Mouse (Mus musculus) splenic B cell, adult 2 months (primary cell): ENCODE measurements around the gene Xkr8.
"Not testable (repeated sequence)": the region's sequence is repeated elsewhere in the genome, so short reads cannot be mapped to it uniquely, and the experiment has no call there.

Experiments
- DNase-seq: peaks from one replicate; pipeline ENCODE4 v3.0.0-alpha.2; 2011; ENCODE audit warnings: low read depth, low spot score
- H3K27me3 ChIP-seq: 2 replicates; pipeline ENCODE4 v1.6.1; 2012; ENCODE audit warnings: mild to moderate bottlenecking, low read length, moderate library complexity, mixed read lengths; ENCODE audit not compliant: control insufficient read depth, poor library complexity, insufficient read depth, severe bottlenecking
- H3K36me3 ChIP-seq: 2 replicates; pipeline ENCODE4 v1.6.1; 2012; ENCODE audit warnings: mild to moderate bottlenecking, low read length, moderate library complexity, mixed read lengths; ENCODE audit not compliant: control insufficient read depth, poor library complexity, insufficient read depth, severe bottlenecking

The Xkr8 gene

GRCm38 (mm10) chr4:132748778-132749177 is 16.4 kb upstream of the Xkr8 start:
- no peaks in the 10 kb centered on the region for H3K27me3 ChIP-seq
- DNase-seq, result no peak
- no peaks in the 10 kb centered on the region for H3K36me3 ChIP-seq

GRCm38 (mm10) chr4:132747664-132748259 is 15.4 kb upstream of the Xkr8 start:
- no peaks in the 10 kb centered on the region for H3K36me3 ChIP-seq
- H3K27me3 ChIP-seq, result no peaks in the 10 kb centered on the region

GRCm38 (mm10) chr4:132746911-132747517 is 14.7 kb upstream of the Xkr8 start:
- H3K36me3 ChIP-seq, result no peaks in the 10 kb centered on the region
- peak; percentile 29 for DNase-seq
- no peaks in the 10 kb centered on the region for H3K27me3 ChIP-seq

More at GRCm38 (mm10) chr4:132747664-132748259, 15.4 kb upstream of the Xkr8 start:
- peak; percentile 75 for DNase-seq

DNA sequence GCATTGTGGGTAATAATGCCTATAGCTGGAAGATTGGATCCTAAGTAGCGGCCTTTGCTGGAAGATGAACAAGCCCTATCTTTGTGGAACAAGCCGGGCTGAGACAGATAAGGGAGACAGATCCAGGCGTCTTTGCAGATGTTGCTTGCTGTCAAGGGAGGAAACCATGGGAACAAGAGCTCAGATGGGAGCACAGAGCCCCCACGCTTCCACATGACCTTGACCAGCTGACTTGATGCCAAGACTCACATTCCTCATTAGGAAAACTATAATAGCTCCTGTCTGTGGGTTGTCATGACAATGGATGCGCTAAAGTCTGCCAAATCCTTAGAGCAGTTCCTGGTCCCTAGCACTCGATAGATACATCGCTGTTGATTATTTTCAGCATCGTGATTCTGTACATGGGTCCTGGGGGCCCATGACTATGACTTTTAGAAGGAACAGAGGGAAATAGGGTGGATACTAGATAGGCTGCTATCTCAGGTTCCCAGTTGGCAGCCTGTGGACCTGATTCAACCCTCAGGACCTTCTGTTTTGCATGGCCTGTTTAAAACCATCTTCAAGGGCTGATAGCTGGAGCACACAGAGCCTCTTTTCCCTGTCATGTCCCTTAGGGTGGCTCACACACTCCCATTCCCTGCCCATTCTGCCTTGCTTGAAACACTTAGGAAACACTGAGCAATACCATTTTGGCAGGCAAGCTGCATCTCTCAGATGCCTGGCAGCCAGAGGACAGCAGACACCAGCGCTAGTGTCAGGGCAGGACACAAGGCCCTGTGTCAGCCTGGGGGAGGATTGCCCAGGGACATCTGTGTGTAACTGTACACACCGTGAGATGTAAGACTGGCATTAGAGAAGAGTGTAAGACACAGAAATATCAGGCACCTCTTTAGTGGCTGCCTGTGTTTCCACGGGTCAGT is 11.9 kb upstream of the Xkr8 start:
- Histone ChIP-seq H3K27me3 (no peaks in the 10 kb centered on the region), H3K36me3 (no peaks in the 10 kb centered on the region)
- DNase-seq, result no peak

GRCm38 (mm10) chr4:132741491-132741890 is 9.1 kb upstream of the Xkr8 start:
- DNase-seq, result no peak
- H3K36me3 ChIP-seq, result no peaks in the 10 kb centered on the region
- H3K27me3 ChIP-seq, result no peaks in the 10 kb centered on the region

GRCm38 (mm10) chr4:132737154-132737553 is 4.8 kb upstream of the Xkr8 start:
- H3K27me3 ChIP-seq, H3K36me3 ChIP-seq, DNase-seq: not testable (repeated sequence)

GRCm38 (mm10) chr4:132735894-132736293 is 3.5 kb upstream of the Xkr8 start:
- Histone ChIP-seq H3K27me3 (no peaks in the 10 kb centered on the region), H3K36me3 (no peaks in the 10 kb centered on the region)
- DNase-seq, result peak; percentile 28

GRCm38 (mm10) chr4:132735389-132735788 is 3.0 kb upstream of the Xkr8 start:
- no peak for DNase-seq
- Histone ChIP-seq H3K27me3 (no peaks in the 10 kb centered on the region), H3K36me3 (no peaks in the 10 kb centered on the region)

DNA sequence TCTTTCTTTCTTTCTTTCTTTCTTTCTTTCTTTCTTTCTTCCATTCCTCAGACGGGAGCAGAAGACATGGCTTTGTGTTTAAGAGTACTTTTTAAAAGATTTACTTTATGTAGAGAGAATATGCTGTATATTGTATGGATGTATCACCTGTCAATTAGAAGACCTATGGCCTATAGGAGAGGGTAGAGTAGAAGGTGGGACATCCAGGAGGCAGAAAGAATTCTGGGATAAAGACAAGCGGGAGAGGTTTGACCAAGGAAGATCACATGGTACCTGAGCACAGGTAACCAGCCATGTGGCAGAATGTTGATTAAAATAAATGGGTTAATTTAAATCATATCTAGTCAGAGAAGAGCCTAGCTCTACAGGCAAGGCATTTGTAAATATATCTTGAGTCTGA is 2.4 kb upstream of the Xkr8 start:
- DNase-seq, result no peak
- H3K27me3 ChIP-seq, result no peaks in the 10 kb centered on the region
- no peaks in the 10 kb centered on the region for H3K36me3 ChIP-seq

GRCm38 (mm10) chr4:132733071-132733770 is 875 bp upstream of the Xkr8 start:
- Histone ChIP-seq H3K27me3 (no peaks in the 10 kb centered on the region), H3K36me3 (no peaks in the 10 kb centered on the region)
- no peak for DNase-seq

- Histone ChIP-seq H3K27me3 (no peaks in the 10 kb centered on the region), H3K36me3 (0 out of 2 replicates have a peak, but pooled peaks cover 1% of the 10 kb centered on the region)
- DNase-seq, result no peak
These were observed 730 bp downstream of the Xkr8 start for GRCm38 (mm10) chr4:132731616-132732015.

DNA sequence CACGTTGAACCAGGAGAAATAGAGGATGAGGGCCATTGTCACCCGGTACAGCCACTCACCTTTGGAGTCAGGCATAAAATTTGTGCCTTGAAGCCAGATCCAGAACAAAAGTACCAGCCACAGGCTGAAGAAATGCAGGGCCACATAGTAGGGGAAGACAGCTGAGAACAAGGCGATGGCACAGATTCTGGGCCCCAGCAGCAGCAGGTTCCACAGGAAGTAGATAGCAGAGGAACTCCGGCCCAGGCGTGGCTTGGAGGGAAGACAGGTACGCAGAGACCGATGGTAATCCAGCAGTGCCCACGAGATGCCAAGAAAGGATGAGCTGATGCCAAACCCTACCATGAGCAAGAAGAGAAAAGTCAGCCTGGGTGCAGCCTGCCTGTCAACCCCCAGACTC is 4.1 kb downstream of the Xkr8 start:
- Histone ChIP-seq H3K27me3 (no peaks in the 10 kb centered on the region), H3K36me3 (0 out of 2 replicates have a peak, but pooled peaks cover 1% of the 10 kb centered on the region)
- DNase-seq, result no peak

GRCm38 (mm10) chr4:132718251-132718650 is 14.1 kb downstream of the Xkr8 start:
- peaks cover 15% of the 10 kb centered on the region for H3K36me3 ChIP-seq
- H3K27me3 ChIP-seq, result no peaks in the 10 kb centered on the region
- no peak for DNase-seq

DNA sequence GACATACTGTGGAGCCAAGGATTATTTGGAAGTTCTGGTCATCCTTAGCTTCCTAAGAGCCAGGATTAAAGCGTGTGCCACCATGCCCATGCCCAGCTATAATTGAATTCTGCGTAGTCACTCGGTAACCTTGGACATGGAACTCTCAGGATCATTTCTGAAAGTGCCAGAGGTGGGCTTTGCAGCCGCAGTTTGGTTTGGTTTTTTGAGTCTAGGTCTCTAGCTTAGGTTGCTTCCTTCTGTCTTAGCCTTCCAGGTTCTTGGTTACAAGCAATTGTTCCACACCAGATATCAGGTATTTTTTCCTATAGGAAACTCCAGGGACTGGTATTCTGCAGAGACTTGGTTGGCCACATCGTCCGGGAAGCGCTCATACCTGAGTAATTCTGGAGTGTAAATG is 19.2 kb downstream of the Xkr8 start:
- no peaks in the 10 kb centered on the region for H3K27me3 ChIP-seq
- H3K36me3 ChIP-seq, result peaks cover 25% of the 10 kb centered on the region

More for the DNA sequence above, 19.2 kb downstream of the Xkr8 start:
- no peak for DNase-seq
